Mouse (Mus musculus) midbrain, embryonic 10.5 days (tissue): Measurements from ENCODE around the gene Abca9. TPM values are rescaled to one million over a fixed set of nuclear protein-coding genes. Genes with fewer than 3 reads are reported as not detected.

Experiments used
- DNase-seq: peaks from one replicate; pipeline ENCODE4 v3.0.0-alpha.2; 2017; ENCODE audit warnings: low spot score
- H3K27ac ChIP-seq: fragments of 300-500 bp; sonication (generic); replicated peaks from 2 replicates; pipeline ENCODE4 v1.5.1; 2016; ENCODE audit warnings: mild to moderate bottlenecking
- H3K27me3 ChIP-seq: fragments of 300-500 bp; sonication (generic); 2 replicates; pipeline ENCODE4 v1.6.1; 2016; ENCODE audit warnings: low read depth, mild to moderate bottlenecking; ENCODE audit not compliant: poor library complexity, severe bottlenecking
- H3K36me3 ChIP-seq: fragments of 300-500 bp; sonication (generic); 2 replicates; pipeline ENCODE4 v1.6.1; 2016; ENCODE audit warnings: mild to moderate bottlenecking, moderate library complexity
- H3K4me1 ChIP-seq: fragments of 300-500 bp; sonication (generic); 2 replicates; pipeline ENCODE4 v1.6.1; 2016
- H3K4me3 ChIP-seq: fragments of 300-500 bp; sonication (generic); 2 replicates; pipeline ENCODE4 v1.5.1; 2016; ENCODE audit warnings: mild to moderate bottlenecking, moderate library complexity
- H3K9me3 ChIP-seq: fragments of 300-500 bp; sonication (generic); replicated peaks from 2 replicates; pipeline ENCODE4 v1.6.1; 2016; ENCODE audit warnings: mild to moderate bottlenecking
- WGBS: fragments of 180-500 bp; shearing (Covaris S2); methylation state at CpG from one replicate; pipeline ENCODE4 v1.1.7; 2016; 5-methylcytosine and 5-hydroxymethylcytosine counted together
- polyA plus RNA-seq: library from polyadenylated mRNA; unstranded; fragments of >200 nt; fragmentation: Nextera tagmentation; extraction: Ambion mirVana; gene quantifications from 2 replicates; pipeline ENCODE4 v1.2.1, GENCODE M21; 2016

Gene Abca9
- 3.0 and 3.6 TPM in 2 replicates for polyA plus RNA-seq

- Histone ChIP-seq H3K4me1 (0 out of 2 replicates have a peak, but pooled peaks cover 7% of the 10 kb centered on the region), H3K27me3 (no peaks in the 10 kb centered on the region), H3K4me3 (no peak within 1 kb of the TSS), H3K27ac (0 out of 2 replicates have a peak within 1 kb of the TSS, but pooled peaks have one; percentile 17), H3K9me3 (no peaks in the 10 kb centered on the region), H3K36me3 (no peaks in the 10 kb centered on the region)
- peak; percentile 17 for DNase-seq
- WGBS = 51% methylated on average over 12 of the region's 12 CpGs
These were observed at the start of gene Abca9 for GRCm38 (mm10) chr11:110167459-110168251. Gene Abca9, minus strand, starts transcription at chr11:110168196.

GRCm38 (mm10) chr11:110217118-110217517 lies 49.1 kb upstream of the Abca9 start:
- H3K9me3 ChIP-seq = no peaks in the 10 kb centered on the region
- H3K27ac ChIP-seq = no peak overlapping the region
- H3K27me3 ChIP-seq = no peaks in the 10 kb centered on the region
- DNase-seq = no peak
- no peaks in the 10 kb centered on the region for H3K36me3 ChIP-seq
- no peaks in the 10 kb centered on the region for H3K4me1 ChIP-seq
- no peak overlapping the region for H3K4me3 ChIP-seq

- Histone ChIP-seq H3K4me3 (no peak overlapping the region), H3K4me1 (no peaks in the 10 kb centered on the region), H3K9me3 (no peaks in the 10 kb centered on the region), H3K36me3 (no peaks in the 10 kb centered on the region), H3K27ac (no peak overlapping the region), H3K27me3 (no peaks in the 10 kb centered on the region)
- 87% methylated on average over 5 of the region's 5 CpGs for WGBS
- DNase-seq = no peak
These were observed 35.9 kb upstream of the Abca9 start for GRCm38 (mm10) chr11:110203930-110204329.

GRCm38 (mm10) chr11:110198882-110199281 lies 30.9 kb upstream of the Abca9 start:
- H3K9me3 ChIP-seq = no peaks in the 10 kb centered on the region
- H3K27me3 ChIP-seq = no peaks in the 10 kb centered on the region
- no peaks in the 10 kb centered on the region for H3K4me1 ChIP-seq
- 79% methylated on average over 3 of the region's 3 CpGs for WGBS
- DNase-seq = no peak
- H3K4me3 ChIP-seq = no peak overlapping the region
- no peak overlapping the region for H3K27ac ChIP-seq
- no peaks in the 10 kb centered on the region for H3K36me3 ChIP-seq

GRCm38 (mm10) chr11:110196561-110197306 lies 28.7 kb upstream of the Abca9 start:
- DNase-seq = no peak
- no peaks in the 10 kb centered on the region for H3K9me3 ChIP-seq
- H3K27me3 ChIP-seq = no peaks in the 10 kb centered on the region
- no peaks in the 10 kb centered on the region for H3K4me1 ChIP-seq
- no peak overlapping the region for H3K27ac ChIP-seq
- no peaks in the 10 kb centered on the region for H3K36me3 ChIP-seq
- WGBS = 88% methylated on average over 8 of the region's 8 CpGs
- no peak overlapping the region for H3K4me3 ChIP-seq

GRCm38 (mm10) chr11:110195310-110195709 lies 27.3 kb upstream of the Abca9 start:
- H3K36me3 ChIP-seq = no peaks in the 10 kb centered on the region
- H3K4me1 ChIP-seq = no peaks in the 10 kb centered on the region
- WGBS = 83% methylated on average over 4 of the region's 4 CpGs
- H3K27ac ChIP-seq = no peak overlapping the region
- H3K4me3 ChIP-seq = no peak overlapping the region
- no peak for DNase-seq
- H3K9me3 ChIP-seq = no peaks in the 10 kb centered on the region
- no peaks in the 10 kb centered on the region for H3K27me3 ChIP-seq

- DNase-seq = no peak
- Histone ChIP-seq H3K36me3 (no peaks in the 10 kb centered on the region), H3K27ac (no peak overlapping the region), H3K4me3 (no peak overlapping the region), H3K27me3 (no peaks in the 10 kb centered on the region), H3K4me1 (0 out of 2 replicates have a peak, but pooled peaks cover 7% of the 10 kb centered on the region), H3K9me3 (no peaks in the 10 kb centered on the region)
- WGBS = 95% methylated on average over 3 of the region's 3 CpGs
These were observed 3.2 kb upstream of the Abca9 start for GRCm38 (mm10) chr11:110171212-110171611.

- no peak for DNase-seq
- H3K27ac ChIP-seq = no peak overlapping the region
- WGBS = 61% methylated on average over 3 of the region's 3 CpGs
- no peak overlapping the region for H3K4me3 ChIP-seq
- H3K4me1 ChIP-seq = 0 out of 2 replicates have a peak, but pooled peaks cover 7% of the 10 kb centered on the region
- H3K27me3 ChIP-seq = no peaks in the 10 kb centered on the region
- H3K36me3 ChIP-seq = no peaks in the 10 kb centered on the region
- H3K9me3 ChIP-seq = no peaks in the 10 kb centered on the region
These were observed 2.2 kb downstream of the Abca9 start for GRCm38 (mm10) chr11:110165822-110166221.

GRCm38 (mm10) chr11:110165409-110165808 lies 2.6 kb downstream of the Abca9 start:
- DNase-seq = no peak
- Histone ChIP-seq H3K9me3 (no peaks in the 10 kb centered on the region), H3K4me3 (no peak overlapping the region), H3K27ac (no peak overlapping the region), H3K4me1 (0 out of 2 replicates have a peak, but pooled peaks cover 7% of the 10 kb centered on the region), H3K36me3 (no peaks in the 10 kb centered on the region), H3K27me3 (no peaks in the 10 kb centered on the region)

GRCm38 (mm10) chr11:110157059-110157458 lies 10.9 kb downstream of the Abca9 start:
- no peaks in the 10 kb centered on the region for H3K27me3 ChIP-seq
- H3K4me1 ChIP-seq = no peaks in the 10 kb centered on the region
- no peaks in the 10 kb centered on the region for H3K36me3 ChIP-seq
- no peak overlapping the region for H3K4me3 ChIP-seq
- H3K9me3 ChIP-seq = no peaks in the 10 kb centered on the region
- no peak for DNase-seq
- H3K27ac ChIP-seq = no peak overlapping the region
- 80% methylated on average over 6 of the region's 6 CpGs for WGBS

- H3K9me3 ChIP-seq = no peaks in the 10 kb centered on the region
- WGBS = 94% methylated on average over 11 of the region's 11 CpGs
- no peak for DNase-seq
- H3K4me1 ChIP-seq = no peaks in the 10 kb centered on the region
- H3K36me3 ChIP-seq = no peaks in the 10 kb centered on the region
- H3K4me3 ChIP-seq = no peak overlapping the region
- no peaks in the 10 kb centered on the region for H3K27me3 ChIP-seq
- H3K27ac ChIP-seq = no peak overlapping the region
These were observed 12.0 kb downstream of the Abca9 start for GRCm38 (mm10) chr11:110155985-110156384.

GRCm38 (mm10) chr11:110147640-110148039 lies 20.4 kb downstream of the Abca9 start:
- no peak overlapping the region for H3K4me3 ChIP-seq
- no peak overlapping the region for H3K27ac ChIP-seq
- H3K27me3 ChIP-seq = no peaks in the 10 kb centered on the region
- no peaks in the 10 kb centered on the region for H3K36me3 ChIP-seq
- H3K9me3 ChIP-seq = no peaks in the 10 kb centered on the region
- DNase-seq = no peak
- WGBS = 95% methylated on average over 5 of the region's 5 CpGs
- H3K4me1 ChIP-seq = no peaks in the 10 kb centered on the region

- DNase-seq = no peak
- Histone ChIP-seq H3K4me3 (no peak overlapping the region), H3K4me1 (no peaks in the 10 kb centered on the region), H3K9me3 (no peaks in the 10 kb centered on the region), H3K27me3 (no peaks in the 10 kb centered on the region), H3K27ac (no peak overlapping the region), H3K36me3 (no peaks in the 10 kb centered on the region)
- WGBS = 94% methylated on average over 11 of the region's 11 CpGs
These were observed 22.6 kb downstream of the Abca9 start for GRCm38 (mm10) chr11:110145421-110145820.
